Mouse (Mus musculus) olfactory bulb, adult 2 months (tissue): ENCODE measurements around the gene Mtf2. TPM values are rescaled to one million over a fixed set of nuclear protein-coding genes. Genes with fewer than 3 reads are reported as not detected.
"Not testable (repeated sequence)": the region's sequence is repeated elsewhere in the genome, so short reads cannot be mapped to it uniquely, and the experiment has no call there.

Source experiments
- H3K27ac ChIP-seq: fragments of 200-500 bp; 2 replicates; pipeline ENCODE4 v1.5.1; 2012; ENCODE audit warnings: low read depth, low read length; ENCODE audit not compliant: insufficient read depth
- H3K4me1 ChIP-seq: fragments of 200-500 bp; 2 replicates; pipeline ENCODE4 v1.6.1; 2012; ENCODE audit warnings: low read length; ENCODE audit not compliant: control insufficient read depth, insufficient read depth
- H3K4me3 ChIP-seq: fragments of 200-500 bp; 2 replicates; pipeline ENCODE4 v1.5.1; 2012; ENCODE audit warnings: mild to moderate bottlenecking, low read depth, low read length, moderate library complexity; ENCODE audit not compliant: insufficient read depth
- CTCF ChIP-seq: fragments of 200-500 bp; IDR thresholded peaks from 2 replicates; pipeline ENCODE4 v1.5.1; 2012; ENCODE audit warnings: low read depth, mild to moderate bottlenecking, low read length, moderate library complexity; ENCODE audit not compliant: insufficient read depth
- POLR2A ChIP-seq: fragments of 200-500 bp; IDR thresholded peaks from 2 replicates; pipeline ENCODE4 v1.6.1; 2012; ENCODE audit warnings: mild to moderate bottlenecking, low read depth, low read length, moderate library complexity; ENCODE audit not compliant: insufficient read depth
- WGBS: fragments of 180-500 bp; shearing (Covaris S2); methylation state at CpG from one replicate; pipeline ENCODE4 v1.1.7; 2018; 5-methylcytosine and 5-hydroxymethylcytosine counted together
- polyA plus RNA-seq: library from polyadenylated mRNA; stranded (reverse); fragments of >200 nt; gene quantifications from 2 replicates; pipeline ENCODE4 v1.2.4, GENCODE M21; 2012; ENCODE audit warnings: low replicate concordance; ENCODE audit not compliant: missing spikeins, insufficient read depth, insufficient read length

Mtf2 gene
- polyA plus RNA-seq, 1 experiment, result not detected

- WGBS, result 62% methylated on average over 6 of the region's 6 CpGs
- no peak overlapping the region for H3K4me3 ChIP-seq
- TF ChIP-seq CTCF (no peak), POLR2A (no peak)
- H3K27ac ChIP-seq, result no peak overlapping the region
- H3K4me1 ChIP-seq, result no peaks in the 10 kb centered on the region
Measured at GRCm38 (mm10) chr5:108076833-108077540, 11.5 kb downstream of the Mtf2 start.

- no peak overlapping the region for H3K27ac ChIP-seq
- no peak overlapping the region for H3K4me3 ChIP-seq
- no peak for TF ChIP-seq POLR2A
- no peak for TF ChIP-seq CTCF
- no peaks in the 10 kb centered on the region for H3K4me1 ChIP-seq
Measured at GRCm38 (mm10) chr5:108079603-108080002, 14.1 kb downstream of the Mtf2 start.

- TF ChIP-seq CTCF (no peak), POLR2A (no peak)
- 44% methylated on average over 2 of the region's 2 CpGs for WGBS
Measured at GRCm38 (mm10) chr5:108082380-108082779, 16.9 kb downstream of the Mtf2 start.

GRCm38 (mm10) chr5:108085440-108085839, 20.0 kb downstream of the Mtf2 start:
- TF ChIP-seq POLR2A (no peak), CTCF (no peak)
- Histone ChIP-seq H3K27ac (no peak overlapping the region), H3K4me1 (no peaks in the 10 kb centered on the region), H3K4me3 (no peak overlapping the region)
- 92% methylated on average over 2 of the region's 2 CpGs for WGBS

More at GRCm38 (mm10) chr5:108082380-108082779, 16.9 kb downstream of the Mtf2 start:
- Histone ChIP-seq H3K4me1 (no peaks in the 10 kb centered on the region), H3K27ac (no peak overlapping the region), H3K4me3 (no peak overlapping the region)

- not testable (repeated sequence) for H3K27ac ChIP-seq, H3K4me3 ChIP-seq, H3K4me1 ChIP-seq
- 96% methylated on average over 8 of the region's 8 CpGs for WGBS
Measured at GRCm38 (mm10) chr5:108092731-108093130, 27.3 kb downstream of the Mtf2 start.

- Histone ChIP-seq H3K4me1 (no peaks in the 10 kb centered on the region), H3K27ac (no peak overlapping the region), H3K4me3 (no peak overlapping the region)
- 92% methylated on average over 3 of the region's 3 CpGs for WGBS
- TF ChIP-seq POLR2A, result no peak
- no peak for TF ChIP-seq CTCF
Measured at GRCm38 (mm10) chr5:108097676-108098075, 32.2 kb downstream of the Mtf2 start.

- TF ChIP-seq CTCF (no peak), POLR2A (no peak)
- Histone ChIP-seq H3K27ac (no peak overlapping the region), H3K4me1 (no peaks in the 10 kb centered on the region), H3K4me3 (no peak overlapping the region)
Measured at GRCm38 (mm10) chr5:108100196-108100595, 34.7 kb downstream of the Mtf2 start.

- 74% methylated on average over 5 of the region's 5 CpGs for WGBS
- H3K4me3 ChIP-seq, result no peak overlapping the region
Measured at GRCm38 (mm10) chr5:108104306-108104705, 38.8 kb downstream of the Mtf2 start.

GRCm38 (mm10) chr5:108109346-108109745, 43.9 kb downstream of the Mtf2 start:
- Histone ChIP-seq H3K4me1 (no peaks in the 10 kb centered on the region), H3K4me3 (no peak overlapping the region), H3K27ac (no peak overlapping the region)
- WGBS, result 85% methylated on average over 7 of the region's 7 CpGs
- no peak for TF ChIP-seq CTCF
- TF ChIP-seq POLR2A, result no peak

More at GRCm38 (mm10) chr5:108104306-108104705, 38.8 kb downstream of the Mtf2 start:
- H3K27ac ChIP-seq, result no peak overlapping the region
- TF ChIP-seq POLR2A (no peak), CTCF (no peak)
- H3K4me1 ChIP-seq, result no peaks in the 10 kb centered on the region

- H3K4me1 ChIP-seq, result no peaks in the 10 kb centered on the region
- H3K4me3 ChIP-seq, result no peak overlapping the region
- H3K27ac ChIP-seq, result no peak overlapping the region
- no peak for TF ChIP-seq CTCF
- TF ChIP-seq POLR2A, result no peak
- 93% methylated on average over 4 of the region's 4 CpGs for WGBS
Measured at GRCm38 (mm10) chr5:108117693-108118092, 52.2 kb downstream of the Mtf2 start.
